Mouse (Mus musculus): ENCODE data around the gene Efemp2.
"Not testable (repeated sequence)": the region's sequence is repeated elsewhere in the genome, so short reads cannot be mapped to it uniquely, and the experiment has no call there.

Efemp2 gene

DNA sequence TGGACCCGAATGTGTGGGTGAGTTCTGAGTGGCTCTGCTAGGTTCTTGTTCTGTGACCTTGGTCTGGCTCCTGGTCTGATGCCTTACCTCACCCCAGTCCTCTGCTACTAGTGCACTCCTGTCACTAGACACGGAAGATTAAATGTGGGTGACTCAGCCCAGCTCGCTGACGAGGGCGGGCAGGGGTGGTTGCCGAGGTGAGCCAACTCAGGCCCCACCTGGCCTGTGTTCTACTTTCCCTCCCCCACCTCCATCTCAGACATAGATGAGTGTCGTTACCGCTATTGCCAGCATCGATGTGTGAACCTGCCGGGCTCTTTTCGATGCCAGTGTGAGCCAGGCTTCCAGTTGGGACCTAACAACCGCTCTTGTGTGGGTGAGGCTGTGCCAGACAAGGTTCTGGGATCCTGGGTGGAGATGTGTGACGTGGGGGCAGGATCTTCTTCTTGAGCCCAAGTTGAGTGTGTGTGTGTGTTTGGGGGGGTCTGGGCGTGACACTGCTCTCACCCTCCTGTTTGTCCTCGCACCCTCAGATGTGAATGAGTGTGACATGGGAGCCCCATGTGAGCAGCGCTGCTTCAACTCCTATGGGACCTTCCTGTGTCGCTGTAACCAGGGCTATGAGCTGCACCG, 4.0 kb downstream of the Efemp2 start:
- DNase-seq (ENCODE audit: low spot score), result no peak

DNA sequence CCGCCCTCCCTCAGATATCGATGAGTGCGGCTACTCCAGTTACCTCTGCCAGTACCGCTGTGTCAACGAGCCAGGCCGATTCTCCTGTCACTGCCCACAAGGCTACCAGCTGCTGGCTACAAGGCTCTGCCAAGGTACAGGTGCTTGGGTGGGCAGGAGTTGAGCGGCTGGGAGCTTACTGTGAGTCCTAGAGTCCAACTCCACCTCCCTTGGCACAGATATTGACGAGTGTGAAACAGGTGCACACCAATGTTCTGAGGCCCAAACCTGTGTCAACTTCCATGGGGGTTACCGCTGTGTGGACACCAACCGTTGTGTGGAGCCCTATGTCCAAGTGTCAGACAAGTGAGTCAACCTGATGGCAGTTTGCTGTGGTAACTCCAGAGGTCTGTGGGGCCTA, 6.3 kb downstream of the Efemp2 start:
- no peak for DNase-seq (ENCODE audit: low spot score)

DNA sequence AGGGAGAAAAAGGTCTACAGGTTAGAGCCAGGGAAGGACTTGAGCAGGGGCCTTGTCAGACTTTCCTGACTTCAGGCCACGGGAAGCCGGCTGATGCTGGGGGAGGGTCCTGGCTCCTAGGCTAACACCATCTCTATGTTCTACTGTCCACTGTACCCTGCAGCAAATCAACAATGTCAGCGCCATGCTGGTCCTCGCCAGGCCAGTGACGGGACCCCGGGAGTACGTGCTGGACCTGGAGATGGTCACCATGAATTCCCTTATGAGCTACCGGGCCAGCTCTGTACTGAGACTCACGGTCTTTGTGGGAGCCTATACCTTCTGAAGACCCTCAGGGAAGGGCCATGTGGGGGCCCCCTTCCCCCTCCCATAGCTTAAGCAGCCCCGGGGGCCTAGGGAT, 7.6 kb downstream of the Efemp2 start:
- DNase-seq (ENCODE audit: low spot score), result no peak

DNA sequence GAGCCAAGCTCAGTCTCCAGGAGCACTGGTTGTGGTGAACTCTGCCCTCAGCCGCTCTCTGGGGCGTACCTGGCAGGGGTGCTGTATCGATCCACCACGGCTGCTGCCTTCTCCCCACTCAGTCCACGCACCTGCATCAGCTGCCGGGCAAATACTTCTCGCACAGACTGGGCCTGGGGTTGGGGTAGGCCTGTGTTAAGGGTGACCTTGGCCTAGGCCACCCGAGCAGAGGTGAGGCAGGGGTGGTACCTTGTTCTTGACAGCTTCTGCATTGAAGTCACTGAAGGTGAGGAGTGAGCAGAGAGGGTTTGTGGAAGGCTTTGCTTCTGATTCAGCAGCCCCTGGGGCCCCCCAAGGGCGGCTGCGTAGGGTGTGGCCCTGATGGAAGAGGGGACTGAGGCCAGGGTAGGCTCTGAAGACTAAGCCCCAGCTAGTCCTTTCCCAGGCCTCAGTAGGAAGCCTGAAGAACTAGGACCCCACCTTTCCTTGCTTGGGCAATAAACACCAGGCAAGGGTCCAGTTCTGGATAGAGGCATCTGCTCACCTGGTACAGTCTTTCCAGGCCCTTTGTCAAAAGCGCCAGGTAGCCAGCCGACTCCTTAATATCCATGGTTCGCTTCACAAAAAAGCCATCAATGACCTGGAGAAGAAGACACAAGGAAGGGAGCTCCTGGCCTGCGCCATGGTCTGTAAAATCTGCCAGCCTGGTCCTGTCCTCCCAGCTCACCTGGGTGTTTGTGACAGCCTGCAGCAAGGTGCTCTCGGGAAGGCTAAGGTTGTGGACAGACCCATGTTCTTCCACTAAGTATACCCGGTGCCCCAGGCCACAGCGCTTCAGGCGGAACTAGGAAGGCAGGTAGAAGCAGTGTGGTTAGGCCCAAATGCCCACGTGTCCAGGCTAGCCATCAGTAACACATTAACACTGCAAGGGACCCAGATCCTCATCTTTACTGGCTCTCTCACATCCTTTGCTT, 9.9 kb downstream of the Efemp2 start:
- DNase-seq (ENCODE audit: low spot score), result no peak

DNA sequence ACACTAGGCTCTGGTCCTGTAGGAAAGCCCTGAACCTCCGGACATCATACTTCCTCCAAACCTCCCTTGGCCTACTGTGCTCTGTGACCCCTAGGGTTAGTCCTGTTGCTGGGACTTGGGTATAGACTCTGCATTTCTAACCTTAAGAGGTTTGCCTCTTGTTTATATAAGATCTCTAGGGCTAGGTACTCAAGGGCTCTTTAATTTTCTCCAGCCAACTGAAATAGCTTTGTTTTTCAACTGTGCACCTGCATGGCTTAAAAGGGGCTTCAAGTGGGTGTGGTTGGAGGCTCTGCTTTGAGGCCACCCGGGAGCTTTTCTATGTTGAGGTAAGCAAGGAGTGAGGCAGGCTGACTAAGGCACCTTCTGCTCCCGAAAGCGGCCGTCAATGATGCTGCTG, 10.7 kb downstream of the Efemp2 start:
- no peak for DNase-seq (ENCODE audit: low spot score)

DNA sequence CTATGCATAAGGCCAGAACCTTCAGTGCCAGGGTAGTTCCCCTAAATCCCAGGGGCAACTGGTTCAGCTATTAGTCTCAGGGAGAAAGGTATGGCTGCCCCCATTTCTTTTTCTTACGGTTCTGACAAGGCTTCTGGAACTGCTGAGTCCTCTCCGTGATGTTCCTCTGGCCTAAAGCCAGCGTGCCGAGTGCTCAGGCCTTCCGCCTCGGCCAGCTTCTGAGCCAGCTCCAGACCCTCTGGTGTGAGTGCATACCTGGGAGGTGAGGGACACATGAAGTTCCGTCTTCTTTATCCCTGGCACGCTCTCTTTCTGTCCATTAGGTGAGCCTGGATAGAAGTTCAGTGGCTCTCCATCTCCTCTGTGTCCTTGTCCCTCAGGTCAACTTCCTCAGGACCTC, 11.6 kb downstream of the Efemp2 start:
- no peak for DNase-seq (ENCODE audit: low spot score)

DNA sequence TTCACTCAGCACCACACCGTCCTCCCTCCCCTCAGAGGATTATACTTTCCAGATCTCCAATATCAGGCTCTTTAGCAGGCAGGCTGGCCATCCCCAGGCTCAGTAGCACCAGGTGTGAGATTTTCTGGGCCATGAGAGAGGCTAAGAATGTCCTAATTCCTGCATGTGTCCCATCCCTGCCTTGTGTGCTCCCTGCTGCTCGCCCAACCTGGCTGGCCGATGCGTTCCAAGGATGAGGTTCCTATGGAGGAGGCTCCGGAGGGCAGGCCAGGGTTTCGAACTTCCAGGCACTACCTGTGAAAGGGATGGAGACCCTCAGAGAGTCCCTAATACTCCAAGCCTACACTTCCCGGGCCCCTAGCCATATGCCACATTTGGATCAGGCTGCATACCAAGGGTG, 12.1 kb downstream of the Efemp2 start:
- no peak for DNase-seq (ENCODE audit: low spot score)

DNA sequence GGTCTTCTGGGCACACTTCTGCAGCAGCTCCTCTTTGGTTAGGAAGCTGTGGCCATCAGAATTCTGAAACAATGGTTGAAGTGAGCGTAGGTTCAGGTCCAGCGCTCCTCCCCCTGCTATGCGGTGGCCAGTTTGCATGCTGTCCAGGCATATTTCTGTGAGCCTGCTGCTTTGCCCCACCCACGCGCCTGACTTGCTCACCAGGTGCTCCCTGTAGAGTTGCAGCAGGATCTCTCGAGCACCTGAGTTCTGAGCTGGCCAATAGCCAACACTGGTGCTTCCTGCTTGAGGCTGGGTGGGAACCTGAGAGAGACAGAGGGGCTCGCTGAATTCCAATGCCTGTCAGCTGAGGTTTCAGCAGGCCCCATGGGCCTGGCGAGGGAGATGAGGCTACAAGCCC, 12.5 kb downstream of the Efemp2 start:
- no peak for DNase-seq (ENCODE audit: low spot score)

DNA sequence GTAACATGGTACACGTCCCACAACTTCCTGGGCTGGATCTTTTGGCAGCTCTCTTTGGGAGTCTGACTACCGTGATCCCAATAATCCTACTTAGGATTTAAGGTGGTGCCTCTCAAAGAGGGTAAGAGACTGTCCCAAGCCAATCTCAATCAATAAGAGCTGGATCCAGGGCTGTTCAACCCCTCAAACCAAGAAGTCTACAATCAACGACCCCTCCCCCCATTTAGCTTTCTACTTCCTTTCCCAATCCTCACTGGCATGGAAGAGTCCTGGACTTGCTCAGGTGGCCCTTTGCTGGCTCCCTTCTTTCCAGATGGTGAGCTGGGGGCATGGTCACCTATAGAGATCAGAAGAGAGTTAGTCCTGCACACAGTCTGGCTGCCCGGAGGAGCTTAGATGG, 13.0 kb downstream of the Efemp2 start:
- no peak for DNase-seq (ENCODE audit: low spot score)

DNA sequence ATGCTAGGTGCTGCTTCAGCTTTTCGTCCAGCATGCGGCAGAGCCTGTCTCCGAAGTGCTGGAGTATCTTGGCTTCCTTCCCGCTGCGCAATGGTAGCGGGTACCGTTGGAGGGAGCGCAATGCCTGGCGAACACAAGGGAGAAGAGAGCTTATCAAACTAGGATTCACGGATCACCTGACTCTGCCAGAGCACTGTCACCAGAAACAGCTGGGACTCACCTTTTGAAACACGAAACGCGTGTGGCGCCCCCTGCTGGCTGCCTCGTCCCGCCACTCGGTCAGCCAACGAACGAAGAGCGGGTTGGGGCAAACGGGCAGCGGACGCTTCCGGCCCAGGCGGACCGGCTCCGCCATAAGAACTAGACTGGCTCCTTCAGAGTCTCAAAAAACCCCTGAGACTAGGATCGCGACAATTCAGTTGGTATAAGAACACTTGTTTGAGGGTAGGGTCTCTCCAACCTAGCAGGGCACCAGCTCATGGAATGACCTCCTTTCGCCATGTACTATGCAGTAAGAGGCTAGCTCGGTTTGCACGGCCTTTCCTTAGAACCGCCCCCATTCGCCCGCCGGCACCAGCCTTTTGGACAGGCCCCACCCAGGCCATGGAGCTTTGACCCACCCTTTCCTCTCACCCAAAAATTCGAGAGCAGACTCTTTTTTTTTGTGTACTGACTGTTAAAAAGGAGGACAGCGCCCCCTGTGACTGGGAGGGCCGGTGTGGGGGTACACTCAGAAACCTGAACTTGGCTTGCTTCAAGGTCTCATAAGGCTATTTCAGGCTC, 14.2 kb downstream of the Efemp2 start, which contains the start of gene Mus81:
Gene Mus81, minus strand, starts transcription at position 635 of the 783 bp plus-strand sequence.
- peak; percentile 93 for DNase-seq (ENCODE audit: low spot score)

DNA sequence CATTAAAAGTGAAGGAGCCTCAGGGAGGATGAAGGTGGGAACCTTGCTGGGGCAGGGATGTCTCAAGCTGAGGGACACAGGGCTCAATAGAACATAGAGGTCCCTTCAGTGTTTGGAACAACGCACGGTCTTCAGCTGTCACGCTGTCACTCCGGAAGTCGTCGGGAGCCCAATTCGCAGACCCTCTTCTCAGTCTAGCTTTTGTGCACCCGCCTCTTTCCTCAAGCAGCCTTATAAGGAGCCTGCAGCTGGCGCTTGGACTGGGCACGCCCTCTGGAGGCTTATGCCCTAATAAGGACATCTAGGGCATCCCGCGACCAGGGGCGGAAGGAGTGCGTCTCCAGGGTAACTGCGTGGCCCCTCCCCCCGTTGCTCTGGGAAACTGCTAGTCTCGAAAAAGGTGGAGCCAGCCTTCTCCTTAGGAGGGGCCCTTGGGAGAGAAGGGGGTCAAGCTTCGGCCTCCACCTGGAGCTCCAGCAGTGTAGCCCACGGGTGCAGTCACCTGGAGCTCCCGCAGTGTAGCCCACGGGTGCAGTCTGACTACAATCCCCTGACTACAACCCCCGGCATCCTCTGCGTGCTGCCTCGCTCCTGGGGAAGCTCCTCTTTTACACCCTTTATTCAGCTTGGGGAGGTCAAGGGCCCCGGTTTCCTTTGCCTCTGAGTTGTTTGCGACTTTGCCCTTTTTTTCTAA, 15.3 kb downstream of the Efemp2 start:
- DNase-seq (ENCODE audit: low spot score), result peak; percentile 93

DNA sequence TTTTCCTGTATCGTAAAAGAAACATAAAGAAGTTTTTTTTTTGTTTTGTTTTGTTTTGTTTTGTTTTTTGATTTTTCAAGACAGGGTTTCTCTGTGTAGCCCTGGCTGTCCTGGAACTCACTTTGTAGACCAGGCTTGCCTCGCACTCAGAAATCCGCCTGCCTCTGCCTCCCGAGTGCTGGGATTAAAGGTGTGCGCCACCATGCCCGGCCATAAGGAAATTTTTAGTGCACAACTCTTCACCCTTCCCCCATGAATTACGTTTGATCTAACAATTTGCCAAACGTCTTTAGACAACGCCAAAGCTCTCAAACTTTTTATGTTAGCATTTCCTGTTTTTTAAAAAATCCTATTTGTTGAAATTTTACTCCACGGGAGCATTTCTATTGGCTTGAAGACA, 16.0 kb downstream of the Efemp2 start:
- not testable (repeated sequence) for DNase-seq (ENCODE audit: low spot score)

DNA sequence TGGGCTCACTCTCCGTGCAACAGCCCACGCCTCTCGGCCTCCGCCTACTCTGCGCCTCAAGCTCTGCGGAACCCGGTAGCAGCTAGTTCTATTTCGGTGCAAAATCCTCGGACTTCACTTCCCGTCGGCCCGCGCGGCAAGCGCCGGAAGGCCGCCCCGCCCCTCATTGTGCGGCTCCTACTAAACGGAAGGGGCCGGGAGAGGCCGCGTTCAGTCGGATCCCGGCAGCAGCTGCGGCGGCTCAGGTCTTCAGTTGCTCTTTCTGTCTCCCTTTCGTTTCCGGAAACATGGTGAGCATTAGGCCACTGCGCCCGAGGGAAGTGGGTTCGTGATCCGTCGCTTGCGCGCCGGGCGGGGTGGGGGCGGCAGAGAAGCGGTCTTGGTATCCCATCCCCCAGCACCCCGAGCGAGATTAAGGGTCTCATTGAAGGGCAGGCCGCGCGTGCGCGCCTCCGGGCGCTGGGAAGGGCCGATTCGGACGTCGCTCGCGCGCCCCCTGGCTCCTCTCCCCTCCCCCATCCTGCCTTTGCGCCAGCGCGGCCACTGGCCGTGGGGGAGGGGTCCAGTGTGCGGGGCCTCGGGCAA, 16.7 kb downstream of the Efemp2 start, which contains the start of gene Cfl1:
Gene Cfl1, plus strand, starts transcription at position 143 of the 585 bp plus-strand sequence.
- peak; percentile 92 for DNase-seq (ENCODE audit: low spot score)

DNA sequence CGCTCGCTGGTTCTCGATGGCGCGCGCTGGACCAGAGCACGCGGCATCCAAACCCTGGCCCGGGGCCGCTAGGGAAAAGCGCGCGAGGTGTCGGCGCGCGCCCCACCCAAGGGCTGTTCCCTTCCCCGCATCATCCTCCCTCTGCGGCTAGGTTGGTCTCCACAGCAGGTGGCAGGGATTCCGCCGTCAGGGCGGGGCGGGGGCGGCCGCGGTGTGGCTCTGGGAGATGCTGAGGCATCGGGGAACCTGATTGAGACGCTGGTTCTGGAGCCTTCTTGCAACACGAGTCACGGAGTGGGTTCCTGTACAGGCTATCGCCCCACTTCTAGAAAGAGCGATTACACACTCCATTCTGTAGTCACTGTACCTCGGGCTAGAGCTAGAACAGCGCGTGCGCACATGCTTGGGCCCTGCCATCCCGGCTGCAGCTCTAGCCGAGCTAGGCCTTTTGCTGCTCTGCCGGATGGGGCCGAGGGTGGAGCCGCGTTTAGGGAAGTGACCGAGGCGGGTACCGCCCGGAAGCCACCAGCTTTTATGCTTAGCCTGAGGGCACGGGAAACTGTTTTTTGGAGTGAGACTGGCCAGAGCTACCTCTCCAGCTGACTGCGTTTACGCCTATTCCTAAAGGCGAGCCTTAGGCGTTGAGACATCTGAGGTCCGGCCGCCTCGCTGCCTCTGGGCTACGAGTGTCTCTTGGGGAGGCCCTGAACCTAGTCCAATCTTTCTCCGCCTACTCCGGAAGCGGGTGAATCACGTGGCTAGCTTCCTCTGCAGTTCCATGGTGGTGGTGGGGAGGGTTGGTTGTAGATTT, 17.3 kb downstream of the Efemp2 start:
- peak; percentile 78 for DNase-seq (ENCODE audit: low spot score)

DNA sequence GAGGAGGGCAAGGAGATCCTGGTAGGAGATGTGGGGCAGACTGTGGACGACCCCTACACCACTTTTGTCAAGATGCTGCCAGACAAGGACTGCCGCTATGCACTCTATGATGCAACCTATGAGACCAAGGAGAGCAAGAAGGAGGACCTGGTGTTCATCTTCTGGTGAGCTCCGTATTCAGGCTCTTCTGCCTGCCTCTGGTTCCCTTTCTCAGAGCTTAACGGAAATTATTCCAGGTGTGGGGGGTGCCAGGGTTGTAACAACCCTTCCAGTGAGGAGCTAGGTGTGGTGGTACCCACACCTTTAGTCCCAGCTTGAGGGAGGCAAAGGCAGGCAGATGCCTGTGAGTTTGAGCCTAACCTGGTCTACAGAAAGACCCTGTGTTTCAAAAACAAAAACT, 18.9 kb downstream of the Efemp2 start:
- DNase-seq (ENCODE audit: low spot score), result no peak

DNA sequence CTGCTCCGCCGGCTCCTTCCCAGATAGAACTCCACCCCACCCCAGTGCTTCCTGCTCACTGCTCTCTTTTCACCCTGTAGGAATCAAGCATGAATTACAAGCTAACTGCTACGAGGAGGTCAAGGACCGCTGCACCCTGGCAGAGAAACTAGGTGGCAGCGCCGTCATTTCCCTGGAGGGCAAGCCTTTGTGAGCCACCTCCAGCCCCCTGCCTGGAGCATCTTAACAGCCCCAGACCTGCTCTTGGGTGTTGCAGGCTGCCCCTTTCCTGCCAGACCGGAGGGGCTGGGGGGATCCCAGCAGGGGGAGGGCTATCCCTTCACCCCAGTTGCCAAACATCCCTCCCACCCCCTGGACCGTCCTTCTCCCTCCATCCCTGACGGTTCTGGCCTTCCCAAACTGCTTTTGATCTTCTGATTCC, 19.6 kb downstream of the Efemp2 start:
- peak; percentile 53 for DNase-seq (ENCODE audit: low spot score)

DNA sequence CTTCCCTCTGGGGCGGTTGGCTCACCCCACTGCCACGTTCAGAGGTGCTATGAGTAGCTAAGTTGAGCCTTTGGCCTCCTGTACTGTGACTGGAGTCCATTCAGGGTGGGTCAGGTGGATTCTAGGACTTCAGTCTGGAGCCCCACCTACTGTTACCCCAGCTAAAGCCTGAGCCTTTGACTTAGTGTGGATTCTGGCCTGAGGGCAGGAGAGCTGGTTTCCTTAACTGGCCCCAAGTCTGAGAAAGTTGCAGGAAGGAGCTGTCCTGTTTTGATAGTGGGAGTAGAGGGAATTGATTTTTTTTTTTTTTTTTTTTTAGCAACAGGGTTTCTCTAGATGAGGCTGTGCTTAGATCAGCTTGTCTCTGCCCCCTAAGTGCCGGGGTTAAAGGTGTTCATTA, 20.6 kb downstream of the Efemp2 start:
- DNase-seq (ENCODE audit: low spot score), result no peak

DNA sequence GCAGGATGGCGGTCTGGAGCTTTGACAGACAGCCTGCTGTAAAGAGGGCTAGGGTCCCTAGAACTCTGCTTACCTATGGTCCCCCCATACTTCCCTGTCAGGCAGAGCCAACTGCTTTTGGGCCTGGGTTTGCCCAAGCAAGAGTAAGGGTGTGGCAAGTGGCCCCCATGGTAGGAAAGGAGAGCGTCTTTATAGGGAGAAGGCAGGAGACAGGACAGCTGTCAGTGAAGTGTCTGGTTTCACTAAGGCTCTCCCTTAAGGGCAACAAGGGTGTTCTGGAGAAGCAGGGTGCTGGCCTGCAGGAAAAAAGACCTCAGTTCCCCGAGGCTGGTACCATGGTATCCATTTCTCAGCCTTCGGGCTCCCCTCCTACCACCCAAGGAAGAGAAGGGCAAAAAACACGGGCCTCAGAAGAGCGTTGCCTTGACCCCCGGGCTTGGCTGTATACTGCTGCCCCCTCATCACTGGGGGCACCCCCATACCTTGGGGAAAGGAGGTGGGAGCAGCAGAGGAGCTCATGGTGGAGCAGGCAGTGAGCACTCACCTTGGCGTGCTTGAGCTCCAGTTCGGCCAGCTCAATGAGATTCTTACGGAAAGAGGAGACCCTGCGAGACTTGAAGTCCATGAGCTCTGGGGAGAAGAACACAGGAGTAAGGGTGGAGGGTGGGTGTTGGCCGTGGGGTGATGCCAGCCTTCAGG, 21.7 kb downstream of the Efemp2 start:
- DNase-seq (ENCODE audit: low spot score), result no peak

DNA sequence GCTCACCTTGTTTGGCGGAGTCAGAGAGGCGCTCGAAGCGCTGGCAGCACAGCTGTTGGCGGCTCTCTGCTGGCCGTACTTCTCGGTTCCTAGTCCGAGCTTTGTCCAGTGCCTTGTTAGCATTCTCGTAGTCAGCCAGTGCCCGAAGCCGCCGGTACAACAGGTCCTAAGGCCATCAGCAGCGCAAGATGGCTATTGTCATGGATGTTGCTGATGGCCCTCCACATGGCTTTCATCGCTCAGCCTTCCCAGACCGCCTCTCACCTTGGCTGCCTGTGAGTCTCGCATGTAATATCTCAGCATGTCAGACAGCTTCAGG, 22.3 kb downstream of the Efemp2 start:
- no peak for DNase-seq (ENCODE audit: low spot score)

DNA sequence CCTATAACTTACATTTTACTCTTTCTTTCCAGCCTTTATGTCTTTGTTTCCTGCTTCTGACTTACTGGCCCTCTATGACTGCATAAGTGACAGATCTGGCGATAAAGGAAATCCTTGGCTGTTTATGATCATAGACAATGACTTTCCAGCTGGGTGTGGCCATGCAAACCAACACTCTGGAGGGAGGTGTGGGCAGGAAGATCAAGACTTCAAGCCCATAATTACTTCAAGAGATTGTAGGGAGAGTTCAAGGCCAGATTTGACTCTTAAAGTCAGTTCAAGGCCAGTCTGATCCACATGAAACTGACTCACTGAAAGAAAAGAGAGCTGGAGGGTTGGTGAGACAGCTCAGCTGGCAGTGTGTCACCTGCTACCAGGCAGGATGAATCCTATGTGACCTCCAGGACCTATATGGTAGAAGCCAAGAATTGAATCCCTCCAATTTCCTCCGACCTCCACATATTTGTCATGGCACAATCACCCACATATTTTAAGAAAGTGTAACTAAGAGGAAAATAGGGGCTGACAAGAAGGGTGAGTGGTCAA, 26.6 kb downstream of the Efemp2 start:
- no peak for DNase-seq (ENCODE audit: low spot score)

Measured in MN1 (cell line).